Mouse (Mus musculus) ovary, postnatal 36 days (tissue): ENCODE measurements at regions not wholly inside any gene's neighbourhood (a gene's known extent, or its start where the extent isn't known, plus 50 kb on each side); places are given as distances from the start of the nearest gene placed in this dataset.

Experiments used
- DNase-seq: peaks from one replicate; pipeline ENCODE4 v3.0.0; 2022; ENCODE audit warnings: low spot score, mixed read lengths

DNA sequence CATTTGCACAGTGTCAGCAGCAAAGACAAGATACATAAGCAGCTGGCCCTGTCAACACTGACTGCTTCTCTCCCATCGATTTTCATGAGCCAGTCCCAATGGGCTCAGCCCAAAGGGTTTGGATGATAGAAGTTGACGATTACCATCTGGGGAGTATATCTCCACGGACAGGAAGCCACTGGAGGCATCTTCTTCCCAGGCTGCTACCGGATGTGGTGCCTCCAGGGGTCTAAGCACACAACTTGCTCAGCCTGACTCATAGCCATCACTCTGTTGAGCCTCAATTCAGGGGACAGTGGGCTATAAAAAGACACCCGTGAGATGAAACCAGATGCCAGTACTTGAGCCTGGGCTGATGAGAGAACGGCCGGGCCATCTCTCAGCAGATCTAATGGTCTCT, 71.1 kb upstream of the Hif1a start:
- DNase-seq, result no peak

DNA sequence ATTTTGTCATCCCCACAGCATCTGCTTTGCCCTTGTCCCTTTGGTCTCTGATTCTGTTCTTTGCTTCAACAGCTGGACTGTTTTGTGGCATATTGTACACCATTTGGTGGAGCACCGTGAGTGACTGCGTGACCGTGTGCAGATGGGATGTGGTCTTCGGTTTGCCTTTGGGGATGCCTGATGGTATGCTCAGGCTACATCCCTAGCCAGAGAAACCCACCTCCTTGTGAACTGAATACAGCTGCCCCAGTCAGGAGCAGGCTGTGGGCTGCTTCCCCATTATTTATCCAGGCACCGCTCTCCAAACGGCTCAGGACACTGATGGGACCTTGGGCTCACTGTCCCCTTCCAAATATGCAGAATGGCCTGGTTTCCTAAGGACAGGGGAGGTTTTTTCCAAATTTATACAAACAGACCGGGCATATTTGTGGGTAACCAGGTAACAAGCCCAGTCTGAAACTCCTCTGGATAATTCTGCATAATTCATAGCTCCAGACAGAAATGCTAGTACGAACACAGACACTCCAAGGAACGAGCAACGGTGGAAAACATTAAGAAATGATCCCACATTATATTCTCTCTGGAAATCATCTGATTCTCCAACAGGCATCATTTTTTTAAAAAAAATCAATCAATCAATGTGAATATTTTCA, 70.5 kb upstream of the Hif1a start:
- DNase-seq, result no peak

DNA sequence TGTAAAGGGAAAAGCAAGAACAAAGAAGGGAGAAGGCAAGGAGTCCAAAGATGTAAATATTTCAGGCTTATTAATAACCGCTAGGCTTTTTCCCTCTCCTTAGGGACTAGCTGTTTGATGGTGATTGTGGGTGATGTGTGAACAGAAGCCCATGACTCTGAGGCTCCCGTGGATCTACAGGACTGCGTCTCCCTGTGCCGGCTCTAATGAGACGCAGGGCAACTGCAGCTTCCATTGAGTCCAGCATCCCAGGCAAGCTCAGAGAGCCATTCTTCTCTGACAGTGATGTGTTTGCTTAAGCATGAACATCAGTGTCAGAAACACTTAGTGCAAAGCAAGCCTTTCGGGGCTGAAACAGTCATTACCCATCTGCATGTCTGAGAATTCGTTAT, 70.0 kb upstream of the Hif1a start:
- DNase-seq, result no peak

DNA sequence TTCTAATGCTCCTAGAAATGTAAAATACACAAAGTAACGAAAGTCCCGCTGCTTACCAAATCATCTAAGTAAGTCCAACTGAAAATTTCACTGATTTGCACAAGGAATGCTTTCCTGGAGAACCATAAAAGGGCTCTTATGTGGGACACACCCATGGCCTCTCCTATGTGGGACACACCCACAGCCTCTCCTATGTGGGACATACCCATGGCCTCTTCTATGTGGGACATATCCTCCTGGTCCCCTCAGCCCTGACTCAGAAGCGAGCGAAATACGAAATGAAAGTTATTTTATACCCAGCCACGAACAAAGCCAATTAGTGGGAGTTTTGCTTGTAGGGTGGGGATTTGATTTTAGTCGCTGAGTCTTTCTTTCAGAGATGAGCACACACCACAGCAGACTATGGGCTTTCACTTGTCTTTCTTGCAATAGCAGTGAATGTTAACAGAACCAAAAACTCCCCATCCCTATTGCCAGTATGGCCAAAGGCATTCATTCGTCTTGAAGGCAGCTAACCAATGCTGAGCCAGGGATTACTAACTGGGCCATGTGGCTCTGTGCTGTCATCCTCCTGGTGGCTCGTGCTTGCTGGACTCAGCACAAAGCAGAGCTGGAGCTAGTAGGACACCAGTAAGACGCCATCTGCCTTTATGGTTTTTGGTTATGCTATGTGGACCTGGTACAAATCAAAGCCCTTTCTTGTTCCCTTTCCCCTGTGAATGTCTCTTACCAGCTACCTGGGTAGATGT, 69.4 kb upstream of the Hif1a start:
- no peak for DNase-seq

DNA sequence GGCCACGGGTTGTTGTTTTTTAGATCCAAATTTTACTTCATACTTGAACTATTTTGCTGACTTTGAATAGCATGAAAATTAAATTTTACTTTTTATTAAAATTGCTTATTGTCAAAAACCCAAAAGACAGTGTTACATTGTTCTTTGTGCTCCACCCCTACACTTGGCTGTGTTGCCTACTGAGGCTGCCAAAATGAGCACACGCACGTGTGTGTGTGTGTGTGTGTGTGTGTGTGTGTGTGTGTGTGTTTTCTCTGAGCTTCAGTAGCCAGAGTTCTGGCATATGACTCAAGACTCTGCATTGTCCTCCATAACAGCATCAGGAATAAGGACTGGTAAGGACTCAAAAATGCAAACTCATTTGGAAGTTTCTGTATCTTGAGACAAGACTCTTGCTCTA, 68.4 kb upstream of the Hif1a start:
- DNase-seq, result no peak

DNA sequence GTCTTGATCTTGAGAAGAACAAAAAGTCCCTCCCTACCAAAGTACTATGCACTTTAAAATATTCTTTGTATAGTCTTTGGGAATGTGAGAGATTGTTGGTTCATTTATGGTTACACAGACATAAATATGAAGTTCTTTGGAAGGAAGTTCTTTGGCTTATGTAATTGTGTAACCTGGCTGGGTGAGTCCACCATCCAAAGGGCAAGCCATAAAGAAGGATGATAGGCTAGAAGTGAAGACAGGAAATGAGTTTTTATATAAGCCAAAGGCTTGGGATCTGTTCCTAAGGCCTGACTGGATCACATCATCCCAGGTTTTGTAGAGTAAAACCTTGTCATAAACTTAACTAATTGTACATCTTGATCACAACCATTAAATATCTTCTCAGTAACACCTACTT, 65.0 kb upstream of the Hif1a start:
- no peak for DNase-seq

DNA sequence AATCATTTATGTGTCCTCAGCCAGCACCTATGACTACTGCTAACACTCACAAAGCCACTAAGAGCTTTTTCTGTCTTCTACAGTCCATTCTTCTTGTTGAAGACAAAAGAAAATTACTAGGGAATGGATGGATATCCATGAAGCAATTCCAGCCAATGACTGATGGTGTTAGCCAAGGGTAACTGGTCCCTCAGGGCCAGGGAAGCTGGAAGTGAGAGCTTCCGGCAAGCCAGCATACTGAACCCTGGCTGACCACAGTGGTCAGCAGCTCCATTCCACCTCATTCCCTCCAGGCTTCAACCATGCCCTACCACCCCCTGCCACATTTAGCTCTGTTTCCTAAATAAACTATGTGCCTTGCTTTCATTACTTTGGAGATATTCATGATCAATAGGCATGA, 64.1 kb upstream of the Hif1a start:
- no peak for DNase-seq

DNA sequence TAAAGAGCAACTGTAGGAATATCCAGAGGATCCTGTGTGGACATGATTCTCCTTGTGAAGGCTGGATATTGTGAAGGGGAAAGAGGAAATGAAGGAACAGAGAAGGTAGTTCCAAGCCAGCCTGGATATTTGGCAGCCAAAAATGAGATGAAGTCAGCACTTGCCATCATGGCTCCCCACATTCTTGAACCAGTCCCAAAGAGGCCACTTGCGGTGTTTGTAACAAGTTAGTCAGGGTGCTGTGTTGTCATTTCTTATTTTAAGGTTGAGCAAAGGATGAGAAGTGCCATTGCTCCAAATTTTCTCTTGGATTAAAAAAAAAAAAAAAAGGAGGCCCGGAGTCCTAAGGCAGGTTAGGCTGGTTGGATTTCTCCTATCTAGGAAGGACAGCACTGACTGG, 63.3 kb upstream of the Hif1a start:
- DNase-seq, result no peak

DNA sequence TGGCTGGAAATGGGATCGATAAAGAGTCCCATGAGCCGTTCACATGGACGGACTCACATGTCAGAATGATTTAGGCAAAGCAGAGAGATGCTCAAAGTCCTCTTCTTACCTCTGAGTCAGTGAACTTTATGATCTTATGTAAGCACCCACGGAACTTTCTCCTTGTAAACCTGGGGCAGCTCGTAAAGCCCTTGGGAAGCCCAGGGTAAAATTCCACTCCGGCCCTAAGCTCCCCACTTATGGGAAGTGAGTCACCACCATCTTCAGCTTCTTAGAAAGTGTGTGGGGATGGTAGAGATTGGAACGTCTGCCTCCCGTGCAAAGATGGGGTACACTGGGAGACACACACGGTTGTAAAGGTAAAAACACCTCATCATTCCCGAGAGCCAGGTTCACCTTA, 62.8 kb upstream of the Hif1a start:
- no peak for DNase-seq

DNA sequence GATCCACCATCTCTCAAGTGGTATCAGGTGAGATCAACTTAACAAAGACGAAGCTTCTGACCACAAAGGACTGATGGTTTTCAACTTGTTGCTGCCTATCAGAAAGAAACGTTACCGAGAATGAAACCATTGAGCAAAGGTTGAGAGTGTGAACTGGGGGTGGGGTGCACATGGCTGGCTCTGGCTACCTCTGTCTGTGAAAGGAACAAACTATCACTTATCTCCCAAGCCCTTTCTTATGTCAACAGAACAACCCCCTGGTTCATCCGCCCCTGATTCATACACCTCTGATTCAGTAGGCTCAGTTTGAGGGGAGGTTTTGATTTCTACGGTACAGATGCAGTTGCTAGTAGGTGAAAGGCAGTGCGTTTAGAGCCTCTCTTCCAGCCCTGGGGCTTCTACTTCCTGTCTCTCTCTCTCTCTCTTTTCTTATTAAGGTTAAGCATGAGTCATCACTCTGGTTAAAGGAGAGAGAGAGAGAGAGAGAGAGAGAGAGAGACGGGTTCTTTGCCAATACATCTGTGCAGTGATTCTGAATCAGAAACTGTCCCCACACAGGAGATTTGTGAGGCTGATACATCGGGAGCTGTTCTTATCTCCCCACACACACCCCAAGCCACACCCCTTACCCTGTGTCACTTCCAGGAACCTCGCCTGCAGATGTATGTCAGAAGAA, 59.0 kb upstream of the Hif1a start:
- DNase-seq, result no peak

DNA sequence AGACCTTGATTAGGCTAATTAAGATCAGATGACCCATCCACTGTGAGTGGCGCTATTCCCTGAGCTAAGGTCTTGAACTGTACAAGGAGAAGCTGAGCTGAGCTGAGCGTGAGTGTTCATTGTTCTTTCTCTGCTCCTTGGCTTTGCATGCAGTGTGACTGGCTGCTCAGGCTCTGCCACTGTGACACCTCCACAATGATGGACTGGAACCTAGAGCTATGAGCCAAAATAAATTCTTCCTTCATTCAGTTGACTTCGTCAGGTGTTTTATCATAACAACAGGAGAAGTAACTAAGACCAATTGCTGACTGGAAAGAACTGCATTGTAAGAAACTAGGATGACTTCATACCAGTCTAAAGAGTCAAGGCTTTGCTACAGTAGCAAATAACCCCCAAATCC, 56.4 kb upstream of the Hif1a start:
- DNase-seq, result no peak

DNA sequence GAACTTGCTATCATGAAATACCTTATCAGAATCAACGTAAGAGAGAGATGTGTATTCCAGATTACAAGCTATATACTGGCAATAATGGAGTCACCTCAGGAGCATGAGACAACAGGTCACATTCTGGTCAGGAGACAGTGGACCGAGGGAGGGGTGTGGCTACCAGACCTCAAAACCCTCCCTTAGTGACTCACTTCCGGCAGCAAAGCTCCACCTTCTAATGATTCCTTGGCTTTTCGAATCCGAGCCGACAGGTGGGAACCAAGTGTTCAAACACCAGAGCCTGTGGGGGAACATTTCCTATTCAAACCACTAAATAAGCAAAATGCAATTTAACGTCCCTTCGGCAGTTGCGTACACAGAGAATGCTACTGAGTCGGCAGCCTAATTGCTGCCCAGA, 54.5 kb upstream of the Hif1a start:
- DNase-seq, result peak; percentile 29

DNA sequence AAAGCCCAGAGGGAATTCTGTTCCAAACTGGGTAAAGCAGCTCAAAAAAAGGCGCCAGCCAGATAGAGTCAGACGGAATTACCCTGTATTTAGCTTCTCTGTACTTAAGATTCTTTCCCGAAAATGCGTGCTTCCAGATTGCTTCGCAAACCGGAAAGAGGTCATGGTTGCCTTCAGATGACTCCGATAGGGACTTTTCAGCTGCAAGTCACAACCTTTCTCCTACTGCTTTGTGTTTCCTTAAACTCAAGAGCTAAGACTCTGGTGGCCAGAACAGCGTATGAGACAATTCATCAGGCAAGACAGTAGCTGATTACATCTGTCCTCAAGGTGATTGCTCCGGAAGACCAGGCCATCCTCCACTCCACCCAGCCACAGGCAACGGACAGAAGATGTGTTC, 53.8 kb upstream of the Hif1a start:
- DNase-seq, result no peak

DNA sequence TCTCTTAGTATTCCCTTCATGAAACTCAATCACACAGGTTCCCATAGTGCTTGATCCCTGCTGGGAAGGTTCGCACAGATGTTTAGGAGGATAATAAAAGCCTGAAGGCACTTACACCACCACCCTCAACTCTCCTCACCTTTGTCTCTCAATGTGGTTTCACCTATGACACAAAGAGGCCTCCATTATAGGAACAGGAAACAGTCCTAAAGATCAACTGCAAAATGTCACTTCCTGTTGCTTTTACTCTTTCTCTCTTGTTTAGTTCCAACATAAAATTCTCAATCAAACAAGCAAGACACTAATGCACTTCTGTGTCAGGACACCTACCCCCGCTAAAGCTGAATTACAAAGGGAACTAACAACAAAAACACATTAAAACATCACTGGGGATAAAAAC, 50.3 kb upstream of the Hif1a start:
- no peak for DNase-seq
